Mouse (Mus musculus) duodenum, adult 2 months (tissue): ENCODE data around the gene Thumpd3. TPM values are rescaled to one million over a fixed set of nuclear protein-coding genes. Genes with fewer than 3 reads are reported as not detected.

Experiments
- polyA plus RNA-seq: library from polyadenylated mRNA; depleted of rRNA; stranded (reverse); fragments of >200 nt; gene quantifications from 2 replicates; pipeline ENCODE4 v1.2.3, GENCODE M21; 2012; ENCODE audit warnings: low replicate concordance; rRNA removed

The Thumpd3 gene
- 1.6 and 2.2 TPM in 2 replicates for polyA plus RNA-seq

GRCm38 (mm10) chr6:113046041-113046975 lies at the start of gene Thumpd3:
TSS of gene Thumpd3 (plus strand) at chr6:113046225.

GRCm38 (mm10) chr6:113076686-113077516 lies 30.9 kb downstream of the Thumpd3 start, which contains the start of gene Setd5:
TSS of gene Setd5 (plus strand) at chr6:113077365.

Other genes with a start within 250 kb of the Thumpd3 start
- gene Srgap3, start 99.0 kb upstream of the Thumpd3 start, polyA plus RNA-seq: 0.36 and 1.1 TPM in 2 replicates
- 15.9 and 22.4 TPM in 2 replicates for gene Setd5, start 31.1 kb downstream of the Thumpd3 start, polyA plus RNA-seq
- 0.30 and 0.39 TPM in 2 replicates for gene Lhfpl4, start 149.2 kb downstream of the Thumpd3 start, polyA plus RNA-seq
- gene Mtmr14, start 191.6 kb downstream of the Thumpd3 start, polyA plus RNA-seq: 47.0 and 65.2 TPM in 2 replicates
- not detected in 2 replicates for gene Cpne9, start 236.1 kb downstream of the Thumpd3 start, polyA plus RNA-seq